Mouse (Mus musculus) ES-E14 (cell line): Measurements from ENCODE around the gene Pcbp3.

ENCODE experiments used
- HCFC1 ChIP-seq: IDR thresholded peaks from 2 replicates; pipeline ENCODE4 v1.6.1; 2012; ENCODE audit warnings: low read length, inconsistent platforms, borderline replicate concordance; ENCODE audit not compliant: insufficient read depth
- ZNF384 ChIP-seq: IDR thresholded peaks from 2 replicates; pipeline ENCODE4 v1.6.1; 2012; ENCODE audit warnings: low read depth, low read length, inconsistent platforms

GRCm38 (mm10) chr10:76814811-76815210 lies 146.9 kb downstream of the Pcbp3 start:
- TF ChIP-seq HCFC1 (no peak), ZNF384 (no peak)
